Mouse (Mus musculus): Measurements from ENCODE around the gene Slc38a6.

DNA sequence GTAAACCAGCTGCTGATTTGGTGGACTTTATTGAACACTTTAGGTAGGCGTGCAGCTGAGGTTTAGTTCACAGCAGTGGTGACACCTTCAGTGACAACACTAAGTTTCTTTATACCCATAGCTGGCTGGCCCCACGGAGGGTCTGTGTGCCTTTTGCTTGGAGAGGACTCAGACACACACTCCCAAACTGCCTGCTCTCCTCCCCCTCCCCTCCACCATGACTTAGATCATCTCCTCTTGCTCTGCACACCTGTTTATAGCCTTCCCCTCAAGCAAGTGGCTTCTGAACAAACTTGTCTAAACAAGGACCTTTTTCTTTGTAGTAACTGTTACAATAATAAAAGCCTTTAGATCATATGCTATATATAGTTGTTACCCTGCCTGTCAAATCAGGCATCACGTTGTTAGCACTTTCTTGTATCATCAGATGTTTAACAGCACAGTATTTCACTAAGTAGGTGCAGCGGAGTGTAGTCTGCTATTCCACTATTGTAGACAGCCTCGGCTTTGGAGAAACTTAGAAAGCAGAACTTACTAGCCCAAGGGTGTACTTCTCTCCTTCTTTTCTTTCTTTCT lies 115.6 kb downstream of the Slc38a6 start:
- no peak for TF ChIP-seq CTCF (IDR thresholded peaks at IDR 0.05 in 2 of 3, conservative IDR thresholded peaks at IDR 0.05 in 1 of 3; ENCODE audit: control insufficient read depth in 1 of 3, insufficient read depth in 1 of 3, low read depth in 2 of 3, low read length in 3 of 3, poor library complexity in 1 of 3, severe bottlenecking in 1 of 3)
- TF ChIP-seq HCFC1 (IDR thresholded peaks at IDR 0.05; ENCODE audit: low read depth, low read length) = no peak
- TF ChIP-seq ZNF384 (IDR thresholded peaks at IDR 0.05; ENCODE audit: low read depth, low read length) = no peak
- TF ChIP-seq MEF2A (IDR thresholded peaks at IDR 0.05; ENCODE audit: extremely low read depth, insufficient replicate concordance, low read depth, low read length, poor library complexity, severe bottlenecking) = no peak
- no peak for TF ChIP-seq POLR2A (IDR thresholded peaks at IDR 0.05; ENCODE audit: control insufficient read depth in 1 of 2, insufficient read depth in 1 of 2, low read depth in 1 of 2, low read length in 2 of 2, poor library complexity in 1 of 2)
- TF ChIP-seq TAL1 (IDR thresholded peaks at IDR 0.05; ENCODE audit: low read length) = no peak
- no peak for TF ChIP-seq NRF1 (IDR thresholded peaks at IDR 0.05; ENCODE audit: insufficient read depth, low read depth, low read length, poor library complexity, severe bottlenecking)
- TF ChIP-seq RAD21 (IDR thresholded peaks at IDR 0.05; ENCODE audit: low read depth, low read length) = no peak
- no peak for TF ChIP-seq SIN3A (IDR thresholded peaks at IDR 0.05; ENCODE audit: low read length)
- no peak for TF ChIP-seq EP300 (IDR thresholded peaks at IDR 0.05; ENCODE audit: low read depth in 1 of 2, low read length in 2 of 2)
- TF ChIP-seq NELFE (IDR thresholded peaks at IDR 0.05; ENCODE audit: low read depth, low read length) = no peak
- TF ChIP-seq MAX (IDR thresholded peaks at IDR 0.05; ENCODE audit: low read length) = no peak
